Mouse (Mus musculus): ENCODE results near the gene Pola2.

The Pola2 gene

GRCm38 (mm10) chr19:5894002-5894678, 69.9 kb downstream of the Pola2 start, which contains the start of gene Tigd3:
Tigd3 (minus strand) TSS chr19:5894149.
- peak; percentile 96 for DNase-seq (ENCODE audit: low spot score)

- DNase-seq (ENCODE audit: low spot score) = no peak
Measured at GRCm38 (mm10) chr19:5893282-5894001, 70.6 kb downstream of the Pola2 start.

DNA sequence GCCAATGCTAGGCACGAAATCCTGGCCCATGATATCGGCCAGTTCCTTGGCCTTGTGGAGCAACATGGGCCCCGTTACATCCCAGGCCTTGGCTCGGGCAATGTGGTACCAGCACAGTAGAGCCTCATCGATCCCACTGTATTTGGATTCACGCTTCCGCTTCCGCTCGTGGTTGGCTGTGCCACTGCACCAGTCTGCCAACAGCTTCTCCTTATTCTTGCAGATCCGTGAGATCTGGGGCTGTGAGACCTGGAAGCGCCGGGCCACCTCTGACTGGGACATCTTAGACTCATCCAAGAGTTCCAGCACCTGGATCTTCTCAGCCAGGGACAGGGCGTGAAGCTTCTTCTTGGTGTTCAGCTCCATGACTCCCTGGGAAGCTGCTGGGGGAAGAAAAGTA, 71.3 kb downstream of the Pola2 start:
- DNase-seq (ENCODE audit: low spot score) = no peak

DNA sequence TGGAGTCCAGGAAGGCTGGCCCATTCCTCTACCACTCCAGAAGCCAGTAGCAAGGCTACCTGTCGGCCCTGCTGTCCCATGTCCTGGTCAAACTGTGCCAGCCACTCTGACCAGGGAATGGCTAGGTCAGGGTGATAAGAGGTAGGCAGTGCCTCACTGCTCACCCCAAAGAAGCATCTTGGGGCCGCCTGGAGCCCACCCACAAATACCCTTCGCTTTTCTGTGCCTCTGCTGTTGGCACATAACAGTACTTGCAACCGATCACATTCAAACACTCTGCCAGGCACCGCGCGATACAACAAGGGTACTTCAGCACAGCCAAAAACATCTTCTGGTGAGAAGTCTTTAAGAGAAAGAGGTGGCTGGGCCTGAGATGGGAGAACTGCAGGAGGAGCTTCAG, 71.7 kb downstream of the Pola2 start:
- DNase-seq (ENCODE audit: low spot score) = no peak

- DNase-seq (ENCODE audit: low spot score) = no peak
Measured at GRCm38 (mm10) chr19:5891521-5892258, 72.3 kb downstream of the Pola2 start.
